Mouse (Mus musculus): Measurements from ENCODE around the gene H2afx. TPM values are rescaled to one million over a fixed set of nuclear protein-coding genes. Genes with fewer than 3 reads are reported as not detected.

Gene H2afx
- polyA plus RNA-seq, 2 experiments, result 256 to 311 TPM

GRCm38 (mm10) chr9:44342605-44343004, 8.1 kb downstream of the H2afx start:
- Histone ChIP-seq H3K27ac (replicated peaks; ENCODE audit: low read depth, low read length) (no peak overlapping the region), H3K9ac (ENCODE audit: low read depth, low read length, severe bottlenecking) (no peak overlapping the region), H3K36me3 (ENCODE audit: control insufficient read depth, insufficient read depth, low read length) (peaks cover 39% of the 10 kb centered on the region), H3K4me3 (replicated peaks; ENCODE audit: low read length) (no peak overlapping the region), H3K4me1 (ENCODE audit: control insufficient read depth, insufficient read depth, low read length) (peaks cover 5% of the 10 kb centered on the region), H3K27me3 (ENCODE audit: control insufficient read depth, insufficient read depth, low read length) (no peaks in the 10 kb centered on the region), H3K4me2 (replicated peaks; ENCODE audit: low read depth, low read length, severe bottlenecking) (peak overlapping the region; percentile 66; the same call in 1 of the 2 replicates), H3K9me3 (ENCODE audit: control insufficient read depth, low read length) (no peaks in the 10 kb centered on the region)
- DNase-seq (ENCODE audit: low spot score), result no peak
- WGBS, result 90% methylated on average over 1 of the region's 1 CpGs
- no peak for TF ChIP-seq POLR2A (IDR thresholded peaks at IDR 0.05; ENCODE audit: borderline replicate concordance, extremely low read depth, insufficient read depth, insufficient read length)
- ATAC-seq (ENCODE audit: low FRiP score, low read depth), result no peak

GRCm38 (mm10) chr9:44343290-44343689, 8.8 kb downstream of the H2afx start:
- ATAC-seq (ENCODE audit: low FRiP score, low read depth) (no peak), DNase-seq (ENCODE audit: low spot score) (no peak)
- H3K4me2 ChIP-seq (replicated peaks; ENCODE audit: low read depth, low read length, severe bottlenecking), result peak overlapping the region; percentile 66
- peaks cover 4% of the 10 kb centered on the region for H3K4me1 ChIP-seq (ENCODE audit: control insufficient read depth, insufficient read depth, low read length)
- no peaks in the 10 kb centered on the region for H3K9me3 ChIP-seq (ENCODE audit: control insufficient read depth, low read length)
- whole genome bisulfite sequencing, result 4% methylated on average over 6 of the region's 6 CpGs
- peak overlapping the region; percentile 92 for H3K27ac ChIP-seq (replicated peaks; ENCODE audit: low read depth, low read length)
- H3K27me3 ChIP-seq (ENCODE audit: control insufficient read depth, insufficient read depth, low read length), result no peaks in the 10 kb centered on the region
- no peak for TF ChIP-seq POLR2A (IDR thresholded peaks at IDR 0.05; ENCODE audit: borderline replicate concordance, extremely low read depth, insufficient read depth, insufficient read length)
- H3K36me3 ChIP-seq (ENCODE audit: control insufficient read depth, insufficient read depth, low read length), result peaks cover 40% of the 10 kb centered on the region
- peak overlapping the region; percentile 83 for H3K9ac ChIP-seq (ENCODE audit: low read depth, low read length, severe bottlenecking)
- peak overlapping the region; percentile 83 for H3K4me3 ChIP-seq (replicated peaks; ENCODE audit: low read length)

GRCm38 (mm10) chr9:44343781-44344421, 9.4 kb downstream of the H2afx start, which contains the start of gene Hmbs:
TSS of gene Hmbs (minus strand) at chr9:44344228.
- H3K9me3 ChIP-seq (ENCODE audit: control insufficient read depth, low read length), result no peaks in the 10 kb centered on the region
- H3K4me3 ChIP-seq (replicated peaks; ENCODE audit: low read length), result peak within 1 kb of the TSS; percentile 83
- H3K9ac ChIP-seq (ENCODE audit: low read depth, low read length, severe bottlenecking), result peak within 1 kb of the TSS; percentile 83
- peaks cover 42% of the 10 kb centered on the region for H3K36me3 ChIP-seq (ENCODE audit: control insufficient read depth, insufficient read depth, low read length)
- H3K27ac ChIP-seq (replicated peaks; ENCODE audit: low read depth, low read length), result peak within 1 kb of the TSS; percentile 92
- peak; percentile 52; the same call in 1 of the 2 replicates for TF ChIP-seq POLR2A (IDR thresholded peaks at IDR 0.05; ENCODE audit: borderline replicate concordance, extremely low read depth, insufficient read depth, insufficient read length)
- ATAC-seq (ENCODE audit: low FRiP score, low read depth) (peak; percentile 96), DNase-seq (ENCODE audit: low spot score) (peak; percentile 94)
- H3K27me3 ChIP-seq (ENCODE audit: control insufficient read depth, insufficient read depth, low read length), result no peaks in the 10 kb centered on the region
- H3K4me2 ChIP-seq (replicated peaks; ENCODE audit: low read depth, low read length, severe bottlenecking), result peak within 1 kb of the TSS; percentile 66
- 0% methylated on average over 26 of the region's 39 CpGs for WGBS
- H3K4me1 ChIP-seq (ENCODE audit: control insufficient read depth, insufficient read depth, low read length), result peaks cover 4% of the 10 kb centered on the region

GRCm38 (mm10) chr9:44345570-44346433, 11.3 kb downstream of the H2afx start:
- WGBS, result 89% methylated on average over 6 of the region's 6 CpGs
- Histone ChIP-seq H3K27me3 (ENCODE audit: control insufficient read depth, insufficient read depth, low read length) (no peaks in the 10 kb centered on the region), H3K9me3 (ENCODE audit: control insufficient read depth, low read length) (no peaks in the 10 kb centered on the region), H3K27ac (replicated peaks; ENCODE audit: low read depth, low read length) (no peak overlapping the region), H3K9ac (ENCODE audit: low read depth, low read length, severe bottlenecking) (no peak overlapping the region), H3K4me3 (replicated peaks; ENCODE audit: low read length) (no peak overlapping the region), H3K4me2 (replicated peaks; ENCODE audit: low read depth, low read length, severe bottlenecking) (no peak overlapping the region), H3K36me3 (ENCODE audit: control insufficient read depth, insufficient read depth, low read length) (peaks cover 53% of the 10 kb centered on the region), H3K4me1 (ENCODE audit: control insufficient read depth, insufficient read depth, low read length) (peaks cover 4% of the 10 kb centered on the region)
- TF ChIP-seq POLR2A (IDR thresholded peaks at IDR 0.05; ENCODE audit: borderline replicate concordance, extremely low read depth, insufficient read depth, insufficient read length), result no peak
- no peak for DNase-seq (ENCODE audit: low spot score)
- no peak for ATAC-seq (ENCODE audit: low FRiP score, low read depth)

GRCm38 (mm10) chr9:44347166-44347565, 12.7 kb downstream of the H2afx start:
- peaks cover 59% of the 10 kb centered on the region for H3K36me3 ChIP-seq (ENCODE audit: control insufficient read depth, insufficient read depth, low read length)
- no peak overlapping the region for H3K27ac ChIP-seq (replicated peaks; ENCODE audit: low read depth, low read length)
- 90% methylated on average over 9 of the region's 9 CpGs for WGBS
- no peak overlapping the region for H3K4me3 ChIP-seq (replicated peaks; ENCODE audit: low read length)
- no peaks in the 10 kb centered on the region for H3K9me3 ChIP-seq (ENCODE audit: control insufficient read depth, low read length)
- H3K9ac ChIP-seq (ENCODE audit: low read depth, low read length, severe bottlenecking), result no peak overlapping the region
- ATAC-seq (ENCODE audit: low FRiP score, low read depth) (no peak), DNase-seq (ENCODE audit: low spot score) (no peak)
- H3K4me1 ChIP-seq (ENCODE audit: control insufficient read depth, insufficient read depth, low read length), result peaks cover 4% of the 10 kb centered on the region
- H3K4me2 ChIP-seq (replicated peaks; ENCODE audit: low read depth, low read length, severe bottlenecking), result no peak overlapping the region
- TF ChIP-seq POLR2A (IDR thresholded peaks at IDR 0.05; ENCODE audit: borderline replicate concordance, extremely low read depth, insufficient read depth, insufficient read length), result no peak
- H3K27me3 ChIP-seq (ENCODE audit: control insufficient read depth, insufficient read depth, low read length), result no peaks in the 10 kb centered on the region
